Mouse (Mus musculus): ENCODE results near the gene Fam186a. TPM values are rescaled to one million over a fixed set of nuclear protein-coding genes. Genes with fewer than 3 reads are reported as not detected.
"Not testable (repeated sequence)": the region's sequence is repeated elsewhere in the genome, so short reads cannot be mapped to it uniquely, and the experiment has no call there.

Fam186a gene
- not detected in 2 replicates for polyA plus RNA-seq (2015; fragmentation: Nextera tagmentation; extraction: Ambion mirVana)

GRCm38 (mm10) chr15:99966961-99967360, at the start of gene Fam186a:
Gene Fam186a (minus strand): TSS chr15:99967061.
- H3K4me1 ChIP-seq (replicated peaks): 0 out of 2 replicates have a peak, but pooled peaks cover 2% of the 10 kb centered on the region
- no peaks in the 10 kb centered on the region for H3K36me3 ChIP-seq
- H3K9ac ChIP-seq: no peak within 1 kb of the TSS
- H3K9me3 ChIP-seq: no peaks in the 10 kb centered on the region
- H3K4me2 ChIP-seq: no peak within 1 kb of the TSS
- no peak for ATAC-seq (ENCODE audit: low FRiP score)
- no peak within 1 kb of the TSS for H3K27ac ChIP-seq
- 80% methylated on average over 4 of the region's 4 CpGs for WGBS
- no peak within 1 kb of the TSS for H3K4me3 ChIP-seq
- H3K27me3 ChIP-seq: no peaks in the 10 kb centered on the region

GRCm38 (mm10) chr15:100006180-100006579, 39.3 kb upstream of the Fam186a start:
- Histone ChIP-seq H3K36me3 (peaks cover 80% of the 10 kb centered on the region), H3K4me2 (no peak overlapping the region), H3K9ac (no peak overlapping the region), H3K9me3 (no peaks in the 10 kb centered on the region), H3K4me1 (replicated peaks) (no peaks in the 10 kb centered on the region), H3K27ac (no peak overlapping the region), H3K4me3 (no peak overlapping the region), H3K27me3 (no peaks in the 10 kb centered on the region)
- no peak for ATAC-seq (ENCODE audit: low FRiP score)

GRCm38 (mm10) chr15:100004677-100005273, 37.9 kb upstream of the Fam186a start:
- H3K9me3 ChIP-seq: no peaks in the 10 kb centered on the region
- H3K27ac ChIP-seq: no peak overlapping the region
- H3K4me3 ChIP-seq: no peak overlapping the region
- H3K9ac ChIP-seq: no peak overlapping the region
- no peak for ATAC-seq (ENCODE audit: low FRiP score)
- no peaks in the 10 kb centered on the region for H3K27me3 ChIP-seq
- H3K36me3 ChIP-seq: peaks cover 71% of the 10 kb centered on the region
- H3K4me1 ChIP-seq (replicated peaks): no peaks in the 10 kb centered on the region
- 94% methylated on average over 7 of the region's 7 CpGs for WGBS
- H3K4me2 ChIP-seq: no peak overlapping the region

- WGBS: 100% methylated on average over 1 of the region's 1 CpGs
- H3K36me3 ChIP-seq: peaks cover 56% of the 10 kb centered on the region
- no peak for ATAC-seq (ENCODE audit: low FRiP score)
Measured at GRCm38 (mm10) chr15:99999390-99999789, 32.5 kb upstream of the Fam186a start.

GRCm38 (mm10) chr15:99997114-99997804, 30.4 kb upstream of the Fam186a start:
- Histone ChIP-seq H3K9ac (no peak overlapping the region), H3K27me3 (no peaks in the 10 kb centered on the region), H3K27ac (no peak overlapping the region), H3K36me3 (peaks cover 48% of the 10 kb centered on the region), H3K4me3 (no peak overlapping the region), H3K4me1 (replicated peaks) (no peaks in the 10 kb centered on the region), H3K9me3 (no peaks in the 10 kb centered on the region), H3K4me2 (no peak overlapping the region)
- no peak for ATAC-seq (ENCODE audit: low FRiP score)
- WGBS: 95% methylated on average over 6 of the region's 6 CpGs

More at GRCm38 (mm10) chr15:99999390-99999789, 32.5 kb upstream of the Fam186a start:
- Histone ChIP-seq H3K27me3 (no peaks in the 10 kb centered on the region), H3K9me3 (no peaks in the 10 kb centered on the region), H3K4me1 (replicated peaks) (no peaks in the 10 kb centered on the region), H3K9ac (no peak overlapping the region), H3K4me3 (no peak overlapping the region), H3K4me2 (no peak overlapping the region), H3K27ac (no peak overlapping the region)

- H3K4me2 ChIP-seq: no peak overlapping the region
- H3K4me1 ChIP-seq (replicated peaks): no peaks in the 10 kb centered on the region
- H3K36me3 ChIP-seq: peaks cover 57% of the 10 kb centered on the region
- H3K9me3 ChIP-seq: no peaks in the 10 kb centered on the region
- H3K4me3 ChIP-seq: no peak overlapping the region
- no peak for ATAC-seq (ENCODE audit: low FRiP score)
- H3K9ac ChIP-seq: no peak overlapping the region
- 100% methylated on average over 1 of the region's 1 CpGs for WGBS
- no peak overlapping the region for H3K27ac ChIP-seq
- no peaks in the 10 kb centered on the region for H3K27me3 ChIP-seq
Measured at GRCm38 (mm10) chr15:99993100-99993499, 26.2 kb upstream of the Fam186a start.

- Histone ChIP-seq H3K4me1 (replicated peaks) (no peaks in the 10 kb centered on the region), H3K4me2 (no peak overlapping the region), H3K36me3 (no peaks in the 10 kb centered on the region), H3K4me3 (no peak overlapping the region), H3K27me3 (no peaks in the 10 kb centered on the region), H3K9me3 (no peaks in the 10 kb centered on the region), H3K27ac (no peak overlapping the region), H3K9ac (no peak overlapping the region)
- 81% methylated on average over 2 of the region's 2 CpGs for WGBS
- ATAC-seq (ENCODE audit: low FRiP score): no peak
Measured at GRCm38 (mm10) chr15:99979715-99980114, 12.9 kb upstream of the Fam186a start.

- Histone ChIP-seq H3K4me3 (no peak overlapping the region), H3K4me2 (no peak overlapping the region), H3K27ac (no peak overlapping the region), H3K27me3 (no peaks in the 10 kb centered on the region), H3K4me1 (replicated peaks) (peaks cover 3% of the 10 kb centered on the region; the same call in 1 of the 2 replicates), H3K9ac (no peak overlapping the region), H3K36me3 (no peaks in the 10 kb centered on the region), H3K9me3 (no peaks in the 10 kb centered on the region)
- ATAC-seq (ENCODE audit: low FRiP score): no peak
- 92% methylated on average over 1 of the region's 1 CpGs for WGBS
Measured at GRCm38 (mm10) chr15:99979266-99979665, 12.4 kb upstream of the Fam186a start.

- not testable (repeated sequence) for H3K27me3 ChIP-seq; ATAC-seq (ENCODE audit: low FRiP score); H3K9me3 ChIP-seq; H3K9ac ChIP-seq; H3K4me2 ChIP-seq; H3K36me3 ChIP-seq; H3K4me3 ChIP-seq; H3K27ac ChIP-seq
- WGBS: 91% methylated on average over 2 of the region's 2 CpGs
- H3K4me1 ChIP-seq (replicated peaks): peaks cover 11% of the 10 kb centered on the region
Measured at GRCm38 (mm10) chr15:99976121-99976520, 9.3 kb upstream of the Fam186a start.

- Histone ChIP-seq H3K36me3 (no peaks in the 10 kb centered on the region), H3K27ac (no peak overlapping the region), H3K4me1 (replicated peaks) (peaks cover 11% of the 10 kb centered on the region), H3K27me3 (no peaks in the 10 kb centered on the region), H3K4me2 (peak overlapping the region; percentile 91), H3K9me3 (no peaks in the 10 kb centered on the region), H3K9ac (no peak overlapping the region), H3K4me3 (no peak overlapping the region)
- 85% methylated on average over 2 of the region's 2 CpGs for WGBS
- ATAC-seq (ENCODE audit: low FRiP score): no peak
Measured at GRCm38 (mm10) chr15:99974476-99975220, 7.8 kb upstream of the Fam186a start.

- Histone ChIP-seq H3K4me2 (peak overlapping the region; percentile 91), H3K9me3 (no peaks in the 10 kb centered on the region), H3K36me3 (no peaks in the 10 kb centered on the region), H3K4me3 (peak overlapping the region; percentile 93), H3K9ac (peak overlapping the region; percentile 86), H3K4me1 (replicated peaks) (peaks cover 11% of the 10 kb centered on the region), H3K27me3 (no peaks in the 10 kb centered on the region), H3K27ac (peak overlapping the region; percentile 97)
- under 1% methylated on average over 82 of the region's 84 CpGs for WGBS
- peak; percentile 85 for ATAC-seq (ENCODE audit: low FRiP score)
Measured at GRCm38 (mm10) chr15:99972989-99973911, 6.4 kb upstream of the Fam186a start.
